Mouse (Mus musculus) lung, embryonic 14.5 days (tissue): ENCODE results near the gene Adpgk. TPM values are rescaled to one million over a fixed set of nuclear protein-coding genes. Genes with fewer than 3 reads are reported as not detected.

Experiments used
- ATAC-seq: fragments of 200-750 bp; cut with Nextera tagmentation; 2 replicates; pipeline ENCODE4 v1.8.0; 2017; ENCODE audit warnings: mild to moderate bottlenecking, moderate TSS enrichment, moderate library complexity; ENCODE audit not compliant: insufficient read depth
- DNase-seq: peaks from one replicate; pipeline ENCODE4 v3.0.0-alpha.2; 2015
- H3K27ac ChIP-seq: fragments of 300-500 bp; sonication (generic); 2 replicates; pipeline ENCODE4 v1.5.1; 2014; ENCODE audit warnings: low read depth, mild to moderate bottlenecking, moderate library complexity
- H3K27me3 ChIP-seq: fragments of 300-500 bp; sonication (generic); 2 replicates; pipeline ENCODE4 v1.6.1; 2014; ENCODE audit warnings: low read length, control low read depth; ENCODE audit not compliant: insufficient read depth
- H3K36me3 ChIP-seq: fragments of 300-500 bp; sonication (generic); 2 replicates; pipeline ENCODE4 v1.6.1; 2014; ENCODE audit warnings: control low read depth; ENCODE audit not compliant: insufficient read depth
- H3K4me1 ChIP-seq: fragments of 300-500 bp; sonication (generic); 2 replicates; pipeline ENCODE4 v1.6.1; 2014; ENCODE audit warnings: antibody characterized with exemption, control low read depth; ENCODE audit not compliant: insufficient read depth
- H3K4me2 ChIP-seq: fragments of 300-500 bp; sonication (generic); 2 replicates; pipeline ENCODE4 v1.6.1; 2014; ENCODE audit warnings: mild to moderate bottlenecking
- H3K4me3 ChIP-seq: fragments of 300-500 bp; sonication (generic); 2 replicates; pipeline ENCODE4 v1.5.1; 2014; ENCODE audit warnings: low read depth, low read length
- H3K9ac ChIP-seq: fragments of 300-500 bp; sonication (generic); 2 replicates; pipeline ENCODE4 v1.6.1; 2014
- H3K9me3 ChIP-seq: fragments of 300-500 bp; sonication (generic); 2 replicates; pipeline ENCODE4 v1.6.1; 2016; ENCODE audit warnings: low read depth, low read length, control low read depth
- CTCF ChIP-seq: IDR thresholded peaks from 2 replicates; pipeline ENCODE4 v1.5.1; 2016; ENCODE audit warnings: antibody characterized with exemption, low read depth
- WGBS: fragments of 180-500 bp; shearing (Covaris S2); extraction: QIAGEN DNeasy Blood & Tissue Kit; methylation state at CpG from one replicate; pipeline ENCODE4 v1.1.7; 2014; 5-methylcytosine and 5-hydroxymethylcytosine counted together
- polyA plus RNA-seq: library from polyadenylated mRNA; unstranded; fragments of >200 nt; fragmentation: Nextera tagmentation; extraction: Ambion mirVana; gene quantifications from 2 replicates; pipeline ENCODE4 v1.2.1, GENCODE M21; 2014

Adpgk gene
- polyA plus RNA-seq, 1 experiment from 2014 or later, result 57.0 TPM

DNA sequence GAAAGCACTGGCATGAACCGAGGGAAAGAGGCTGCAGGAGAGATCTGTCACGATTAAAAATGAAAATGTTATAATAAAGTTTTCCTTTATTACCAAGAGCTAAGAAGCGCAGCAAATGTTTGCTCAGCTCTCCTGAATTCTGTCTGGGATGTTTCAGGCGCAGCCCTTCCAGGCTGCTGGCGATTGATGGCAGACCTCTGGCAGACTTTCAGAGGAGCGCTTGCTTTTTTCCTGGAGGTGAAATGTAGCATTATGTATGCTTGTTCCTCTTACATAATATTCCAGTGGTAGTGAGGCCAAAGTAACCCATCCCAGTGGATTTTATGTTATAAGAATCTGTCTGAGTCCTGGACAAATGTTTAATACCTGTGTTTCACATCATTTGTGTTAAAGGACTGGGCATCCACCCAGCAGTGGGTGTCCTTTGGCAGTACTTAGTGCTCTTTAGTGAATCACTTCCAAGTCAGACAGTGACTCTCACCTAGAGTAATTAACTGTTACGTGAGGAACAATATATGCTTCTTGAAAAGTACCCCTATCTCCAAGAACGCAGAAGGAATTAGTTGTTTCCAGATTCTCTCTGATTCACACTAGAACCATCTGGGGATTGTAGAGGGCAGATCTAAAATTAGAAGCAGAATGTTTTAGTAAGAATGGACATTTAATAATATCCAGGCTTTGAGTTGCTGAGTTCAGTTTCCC is 19.4 kb downstream of the Adpgk start:
- Histone ChIP-seq H3K27me3 (no peaks in the 10 kb centered on the region), H3K4me3 (no peak overlapping the region), H3K9ac (no peak overlapping the region), H3K4me1 (no peaks in the 10 kb centered on the region), H3K27ac (peak overlapping the region; percentile 30; the same call in 1 of the 2 replicates), H3K4me2 (no peak overlapping the region), H3K9me3 (no peaks in the 10 kb centered on the region), H3K36me3 (peaks cover 74% of the 10 kb centered on the region)
- no peak for TF ChIP-seq CTCF
- WGBS, result 60% methylated on average over 8 of the region's 8 CpGs
- ATAC-seq, result peak; percentile 63
- DNase-seq, result peak; percentile 75

DNA sequence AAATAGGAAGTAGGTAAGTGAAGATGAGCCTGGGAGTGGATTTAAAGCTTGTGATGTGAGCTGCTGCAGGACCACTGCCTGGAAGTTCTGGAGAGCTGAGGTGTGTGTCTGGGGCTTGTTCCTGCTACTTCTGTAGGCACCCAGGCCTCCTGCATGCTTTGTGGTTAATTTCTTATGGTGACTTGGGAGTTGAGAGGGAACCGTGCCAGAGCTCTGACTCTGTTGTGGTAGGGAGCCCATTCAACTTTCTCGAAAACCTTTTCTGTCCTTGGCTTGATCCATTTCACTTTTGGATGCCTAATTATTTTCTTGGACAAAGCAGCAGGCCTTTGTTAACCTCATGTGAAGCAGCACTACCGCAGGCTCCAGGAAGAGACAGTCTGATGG is 19.9 kb downstream of the Adpgk start:
- H3K4me3 ChIP-seq, result no peak overlapping the region
- H3K27ac ChIP-seq, result peak overlapping the region; percentile 67; the same call in 1 of the 2 replicates
- no peak overlapping the region for H3K4me2 ChIP-seq
- ATAC-seq (no peak), DNase-seq (no peak)
- H3K9ac ChIP-seq, result no peak overlapping the region
- 59% methylated on average over 3 of the region's 3 CpGs for WGBS
- no peaks in the 10 kb centered on the region for H3K4me1 ChIP-seq
- peaks cover 69% of the 10 kb centered on the region for H3K36me3 ChIP-seq
- H3K9me3 ChIP-seq, result no peaks in the 10 kb centered on the region
- TF ChIP-seq CTCF, result no peak
- H3K27me3 ChIP-seq, result no peaks in the 10 kb centered on the region

DNA sequence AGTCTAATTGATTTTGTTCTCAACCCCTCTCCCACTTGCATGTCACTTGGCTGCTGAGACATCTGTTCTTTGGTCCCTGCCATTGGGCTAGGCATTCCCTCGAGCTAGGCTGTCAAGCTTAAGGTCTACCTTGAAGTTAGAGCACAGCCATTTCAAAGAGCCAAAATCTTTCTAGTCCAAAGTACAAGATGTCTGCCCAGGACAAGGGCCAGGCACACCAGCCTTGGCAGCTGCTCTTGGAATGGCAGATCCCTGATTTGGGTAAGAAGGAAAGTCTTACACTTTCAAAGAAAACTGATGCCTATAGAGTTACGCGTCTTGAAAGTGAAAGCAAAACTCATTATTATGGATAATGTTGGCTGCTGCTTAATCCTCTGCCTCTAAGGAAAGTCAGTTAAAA is 24.8 kb downstream of the Adpgk start:
- H3K27ac ChIP-seq, result no peak overlapping the region
- DNase-seq (no peak), ATAC-seq (no peak)
- H3K4me3 ChIP-seq, result no peak overlapping the region
- no peaks in the 10 kb centered on the region for H3K9me3 ChIP-seq
- H3K4me1 ChIP-seq, result no peaks in the 10 kb centered on the region
- WGBS, result 88% methylated on average over 3 of the region's 3 CpGs
- no peak for TF ChIP-seq CTCF
- H3K9ac ChIP-seq, result no peak overlapping the region
- H3K4me2 ChIP-seq, result no peak overlapping the region
- H3K27me3 ChIP-seq, result no peaks in the 10 kb centered on the region
- peaks cover 60% of the 10 kb centered on the region for H3K36me3 ChIP-seq

DNA sequence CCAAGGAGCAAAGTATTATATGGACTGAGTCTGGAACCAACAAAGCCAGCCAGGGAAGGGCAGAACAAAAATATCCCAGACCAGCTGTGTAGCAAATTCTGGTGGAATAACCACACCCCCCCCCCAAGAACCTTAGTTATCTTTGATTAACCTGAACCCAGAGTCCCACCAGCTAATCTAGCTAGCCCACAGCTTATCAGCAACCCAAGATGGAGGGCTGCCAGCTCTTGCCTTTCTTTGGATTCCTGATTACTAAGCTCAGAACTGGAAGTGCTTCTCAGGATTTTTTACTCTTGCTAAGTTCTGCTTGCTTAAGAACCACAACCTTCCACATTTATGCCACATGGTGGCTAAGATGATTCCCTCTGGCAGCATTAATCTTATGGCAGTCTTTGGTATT is 33.0 kb downstream of the Adpgk start:
- Histone ChIP-seq H3K36me3 (peaks cover 37% of the 10 kb centered on the region), H3K4me2 (no peak overlapping the region), H3K27ac (no peak overlapping the region), H3K9me3 (no peaks in the 10 kb centered on the region), H3K27me3 (no peaks in the 10 kb centered on the region), H3K4me1 (no peaks in the 10 kb centered on the region), H3K9ac (no peak overlapping the region), H3K4me3 (no peak overlapping the region)
- no peak for TF ChIP-seq CTCF
- ATAC-seq (no peak), DNase-seq (no peak)

DNA sequence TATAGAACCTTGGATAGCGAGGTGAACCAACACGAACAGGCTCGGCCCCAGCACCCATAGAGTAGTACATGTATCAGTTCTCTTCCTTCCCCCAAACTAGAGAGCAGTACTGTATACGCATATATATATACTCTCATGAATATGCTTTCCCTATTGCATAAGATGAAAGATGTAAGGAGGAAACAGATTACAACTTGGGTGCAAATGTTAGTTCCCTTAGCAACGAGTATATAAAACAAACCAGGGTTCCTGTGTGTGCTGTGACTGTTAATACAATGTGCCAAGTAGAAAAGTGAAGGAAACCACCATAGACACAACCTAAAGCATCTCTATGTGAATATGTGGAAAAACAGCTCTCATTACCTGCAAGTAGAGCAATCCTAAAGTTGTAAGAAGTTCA is 38.7 kb downstream of the Adpgk start:
- Histone ChIP-seq H3K9me3 (no peaks in the 10 kb centered on the region), H3K27ac (no peak overlapping the region), H3K9ac (no peak overlapping the region), H3K27me3 (no peaks in the 10 kb centered on the region), H3K36me3 (peaks cover 12% of the 10 kb centered on the region), H3K4me3 (no peak overlapping the region), H3K4me2 (no peak overlapping the region), H3K4me1 (no peaks in the 10 kb centered on the region)
- ATAC-seq, result no peak
- DNase-seq, result no peak
- TF ChIP-seq CTCF, result no peak
- WGBS, result 87% methylated on average over 5 of the region's 5 CpGs

DNA sequence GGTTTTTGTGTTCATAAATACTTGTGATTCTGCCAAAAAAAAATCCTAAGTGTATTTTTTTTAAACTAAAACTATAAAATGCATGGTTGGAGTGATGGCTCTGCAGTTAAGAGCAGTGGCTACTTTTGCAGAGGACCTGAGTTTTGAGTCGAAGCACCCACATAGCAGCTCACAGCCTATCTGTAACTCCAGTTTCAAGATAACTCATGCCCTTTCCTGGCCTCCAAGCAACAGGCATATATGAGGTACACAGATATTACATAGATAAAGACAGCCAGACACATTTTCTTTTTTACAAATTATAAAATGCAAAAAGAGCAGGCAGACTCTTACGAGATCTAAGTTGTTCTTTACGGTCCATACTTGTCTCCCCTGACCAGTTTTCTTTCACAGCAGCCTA is 45.2 kb downstream of the Adpgk start:
- Histone ChIP-seq H3K9ac (no peak overlapping the region), H3K4me1 (no peaks in the 10 kb centered on the region), H3K27ac (no peak overlapping the region), H3K36me3 (no peaks in the 10 kb centered on the region; the same call in 1 of the 2 replicates), H3K27me3 (no peaks in the 10 kb centered on the region), H3K9me3 (no peaks in the 10 kb centered on the region), H3K4me2 (no peak overlapping the region), H3K4me3 (no peak overlapping the region)
- WGBS, result 87% methylated on average over 3 of the region's 3 CpGs
- ATAC-seq, result no peak
- TF ChIP-seq CTCF, result no peak
- DNase-seq, result no peak

DNA sequence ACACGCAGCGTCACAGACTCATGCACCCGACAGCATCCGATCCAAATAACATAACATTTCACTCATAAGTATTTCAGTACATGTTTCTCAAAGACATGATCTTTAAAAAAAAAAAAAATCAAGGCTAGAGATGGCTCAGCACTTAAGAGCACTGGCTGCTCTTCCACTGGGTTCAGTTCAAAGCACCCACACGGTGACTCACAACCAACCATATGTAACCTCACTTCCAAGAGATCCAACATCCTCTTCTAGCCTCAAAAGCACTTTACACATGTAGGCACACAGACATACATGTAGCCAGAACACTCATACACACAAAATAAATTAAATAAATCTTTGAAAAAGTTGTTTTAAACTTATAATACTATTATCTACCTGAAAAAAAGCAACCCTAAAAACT is 46.5 kb downstream of the Adpgk start:
- Histone ChIP-seq H3K27ac (no peak overlapping the region), H3K4me3 (no peak overlapping the region), H3K27me3 (no peaks in the 10 kb centered on the region), H3K4me1 (no peaks in the 10 kb centered on the region), H3K4me2 (no peak overlapping the region), H3K9me3 (no peaks in the 10 kb centered on the region), H3K36me3 (no peaks in the 10 kb centered on the region; the same call in 1 of the 2 replicates), H3K9ac (no peak overlapping the region)
- no peak for ATAC-seq
- WGBS, result 86% methylated on average over 5 of the region's 5 CpGs
- no peak for DNase-seq
- no peak for TF ChIP-seq CTCF
